Mouse (Mus musculus): ENCODE measurements around the gene Slc24a2.

Gene Slc24a2

GRCm38 (mm10) chr4:87229960-87230551, at the start of gene Slc24a2:
TSS of gene Slc24a2 (minus strand) at chr4:87230477.
- no peak for DNase-seq (ENCODE audit: low read depth, low spot score)

DNA sequence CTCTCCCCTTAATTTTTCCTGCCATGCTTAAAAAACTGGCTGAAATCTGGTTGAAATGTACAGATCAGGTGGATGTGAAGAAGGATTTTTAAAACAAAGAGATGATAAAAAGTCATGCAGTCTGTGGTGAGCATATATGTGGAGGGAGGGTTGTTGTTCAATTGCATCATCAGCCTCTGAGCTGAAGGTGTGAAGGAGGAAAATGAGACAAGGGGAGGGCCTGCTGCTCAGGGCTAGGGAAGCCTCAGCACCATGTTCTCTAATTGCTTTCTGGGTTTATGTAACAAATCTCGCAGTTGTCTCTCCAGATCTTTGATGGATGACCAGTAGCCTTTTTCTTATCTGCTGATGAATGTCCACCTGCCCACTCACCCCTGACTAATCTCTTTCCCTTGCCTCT, 44.5 kb upstream of the Slc24a2 start:
- DNase-seq (ENCODE audit: low read depth, low spot score): no peak

DNA sequence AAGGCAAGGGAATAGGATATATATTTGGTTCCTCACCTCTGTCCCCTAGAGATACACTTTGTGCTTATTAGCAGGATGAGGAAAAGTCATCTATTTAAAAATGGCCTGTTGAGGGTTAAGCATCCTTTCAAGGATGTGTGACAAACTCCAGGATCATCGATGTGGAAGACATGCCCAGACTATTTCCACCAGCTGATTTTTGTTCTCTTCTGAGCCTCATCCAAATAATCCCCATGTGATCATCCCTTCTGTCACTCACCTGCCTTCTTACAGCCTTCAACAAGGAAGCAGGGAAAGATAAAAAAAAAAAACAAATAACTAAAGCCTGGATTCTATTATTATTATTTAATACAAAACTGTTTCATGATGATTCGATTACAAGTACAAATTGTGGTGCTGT, 44.0 kb upstream of the Slc24a2 start:
- DNase-seq (ENCODE audit: low read depth, low spot score): no peak

DNA sequence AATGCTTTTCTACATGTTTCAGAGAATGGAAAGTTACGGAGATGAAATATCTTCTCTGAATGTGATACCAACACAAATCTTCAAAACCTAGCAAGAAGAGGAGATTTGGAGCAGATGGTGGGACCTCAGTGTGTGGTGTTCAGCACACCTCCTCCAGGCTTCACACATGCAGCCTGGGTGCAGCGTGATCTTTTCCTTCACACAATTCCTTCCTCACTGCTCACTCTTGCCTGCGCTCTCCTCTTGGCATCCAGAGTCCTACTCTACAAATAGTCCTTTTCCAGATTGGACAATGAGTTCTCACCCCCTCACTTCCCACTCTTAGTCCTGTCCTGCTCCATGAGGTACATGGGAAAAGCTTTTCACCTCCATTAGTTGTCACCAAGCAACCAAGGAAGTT, 43.2 kb upstream of the Slc24a2 start:
- DNase-seq (ENCODE audit: low read depth, low spot score): no peak

GRCm38 (mm10) chr4:87229224-87229959, 885 bp downstream of the Slc24a2 start:
- no peak for DNase-seq (ENCODE audit: low read depth, low spot score)

- no peak for DNase-seq (ENCODE audit: low read depth, low spot score)
Measured at GRCm38 (mm10) chr4:87221586-87221985, 8.7 kb downstream of the Slc24a2 start.

DNA sequence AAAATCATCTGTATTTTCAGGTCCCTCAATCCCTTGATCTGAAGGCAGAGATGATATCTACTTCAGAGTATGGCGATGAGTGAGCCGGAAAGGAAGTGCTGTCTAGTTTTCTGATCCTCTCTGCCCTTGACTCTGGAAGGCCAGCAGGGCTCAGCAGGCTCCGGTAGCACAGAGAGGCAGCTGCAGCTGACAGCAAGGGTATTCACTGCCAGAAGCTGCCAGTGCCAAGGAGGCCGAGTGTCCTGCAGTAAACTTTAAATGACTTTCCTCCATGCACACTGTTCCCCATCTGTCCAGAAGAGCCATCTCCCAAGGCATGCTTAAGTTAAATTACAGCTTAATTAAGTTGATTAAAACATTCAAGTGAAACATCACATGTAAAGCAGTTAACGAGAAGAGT, 12.1 kb downstream of the Slc24a2 start:
- no peak for DNase-seq (ENCODE audit: low read depth, low spot score)

GRCm38 (mm10) chr4:87211344-87211978, 18.8 kb downstream of the Slc24a2 start:
- no peak for DNase-seq (ENCODE audit: low read depth, low spot score)

DNA sequence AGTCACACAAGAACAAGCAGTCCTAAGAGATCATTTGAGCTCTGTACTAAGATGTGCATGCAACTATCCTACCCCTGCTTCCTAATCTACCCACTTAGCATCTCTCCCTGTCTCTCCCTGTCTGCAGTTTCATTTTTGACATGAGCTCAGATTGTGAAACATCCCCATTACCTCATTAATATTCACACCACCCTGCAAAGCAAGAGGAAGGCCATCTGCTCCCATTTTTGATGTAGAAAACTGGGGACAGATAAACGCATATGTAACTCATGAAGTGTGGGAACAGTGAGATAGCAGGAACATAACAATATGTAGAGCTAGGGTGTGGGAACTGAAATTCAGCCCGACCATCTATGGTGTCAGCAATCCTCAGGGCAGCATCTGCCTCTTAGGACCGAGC, 19.7 kb downstream of the Slc24a2 start:
- DNase-seq (ENCODE audit: low read depth, low spot score): no peak

DNA sequence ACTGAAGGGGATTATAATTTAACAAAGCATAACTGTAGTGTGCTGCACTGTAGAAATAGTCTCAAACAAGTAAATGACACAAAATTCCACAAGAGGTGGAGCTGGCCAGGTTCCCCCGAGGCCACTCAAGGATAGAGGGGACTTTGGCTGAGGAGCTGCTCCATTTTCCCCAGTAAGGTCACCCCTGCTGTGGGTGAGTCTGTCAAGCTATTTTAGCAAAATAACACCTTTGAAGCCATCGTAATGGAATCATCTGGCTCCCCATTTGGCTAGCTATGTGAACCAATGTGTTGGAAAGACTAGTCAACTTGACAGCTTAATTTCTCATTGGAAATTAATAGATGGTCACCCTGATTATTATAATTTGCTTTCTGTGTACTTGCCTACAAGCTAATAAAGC, 28.2 kb downstream of the Slc24a2 start:
- no peak for DNase-seq (ENCODE audit: low read depth, low spot score)

- DNase-seq (ENCODE audit: low read depth, low spot score): no peak
Measured at GRCm38 (mm10) chr4:87201229-87201628, 29.0 kb downstream of the Slc24a2 start.

DNA sequence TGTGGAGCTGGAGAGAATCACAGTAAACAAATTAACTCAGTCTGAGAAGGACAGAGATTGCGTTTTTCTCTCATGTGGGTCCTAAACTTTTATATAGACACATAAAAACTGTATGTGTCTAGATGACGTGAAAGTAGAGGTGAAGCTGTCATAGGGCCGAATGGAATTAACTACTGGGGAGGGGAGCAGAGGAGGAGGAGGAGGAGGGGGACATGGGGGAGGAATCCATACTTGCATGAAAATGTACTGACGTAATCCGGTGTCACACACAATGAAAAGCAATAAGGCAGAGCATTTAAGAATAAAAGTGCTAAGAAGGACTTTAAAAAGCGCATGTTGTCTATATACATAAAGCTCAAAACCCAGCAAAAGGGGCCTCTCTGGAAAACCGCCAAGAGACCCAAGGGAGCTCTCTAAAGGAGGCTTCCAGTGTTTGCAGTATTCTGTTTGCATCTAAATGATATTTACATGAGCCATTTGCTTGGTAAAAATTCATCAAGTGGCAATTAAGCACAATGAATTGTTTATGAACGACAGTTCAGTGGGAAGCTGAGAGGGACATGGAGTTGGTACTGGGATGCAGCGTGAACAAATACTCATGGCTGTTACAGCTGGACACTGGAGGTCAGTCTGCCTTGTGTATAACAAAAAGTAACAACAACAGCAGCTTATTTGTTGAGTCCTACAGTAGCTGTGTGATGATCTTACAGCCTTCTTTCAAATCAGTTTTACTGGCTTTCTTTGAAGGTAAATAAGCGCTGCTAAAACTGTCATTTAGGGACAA, 45.9 kb downstream of the Slc24a2 start:
- DNase-seq (ENCODE audit: low read depth, low spot score): no peak

DNA sequence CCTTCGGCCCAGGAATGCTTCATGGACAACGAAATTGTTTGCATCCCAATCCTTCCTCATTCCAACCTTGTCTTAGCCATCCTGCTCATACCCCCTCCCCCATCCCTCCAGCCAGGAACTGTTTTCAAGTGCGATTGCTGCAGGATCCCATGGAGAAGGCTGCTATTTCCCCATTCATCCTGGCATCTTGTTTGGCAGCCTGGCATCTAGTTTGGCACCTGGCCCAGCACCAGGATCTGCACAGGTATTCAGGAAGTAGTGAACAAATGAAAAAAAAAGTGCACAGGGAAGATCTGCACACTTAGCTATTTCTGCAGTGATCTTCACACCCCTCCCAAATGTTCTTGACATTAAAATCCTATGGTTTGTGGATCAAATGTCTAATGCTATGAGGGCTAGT, 53.2 kb downstream of the Slc24a2 start:
- DNase-seq (ENCODE audit: low read depth, low spot score): no peak

GRCm38 (mm10) chr4:87163945-87164344, 66.3 kb downstream of the Slc24a2 start:
- no peak for DNase-seq (ENCODE audit: low read depth, low spot score)

- no peak for DNase-seq (ENCODE audit: low read depth, low spot score)
Measured at GRCm38 (mm10) chr4:87158053-87158452, 72.2 kb downstream of the Slc24a2 start.

- DNase-seq (ENCODE audit: low read depth, low spot score): no peak
Measured at GRCm38 (mm10) chr4:87151990-87152389, 78.3 kb downstream of the Slc24a2 start.

DNA sequence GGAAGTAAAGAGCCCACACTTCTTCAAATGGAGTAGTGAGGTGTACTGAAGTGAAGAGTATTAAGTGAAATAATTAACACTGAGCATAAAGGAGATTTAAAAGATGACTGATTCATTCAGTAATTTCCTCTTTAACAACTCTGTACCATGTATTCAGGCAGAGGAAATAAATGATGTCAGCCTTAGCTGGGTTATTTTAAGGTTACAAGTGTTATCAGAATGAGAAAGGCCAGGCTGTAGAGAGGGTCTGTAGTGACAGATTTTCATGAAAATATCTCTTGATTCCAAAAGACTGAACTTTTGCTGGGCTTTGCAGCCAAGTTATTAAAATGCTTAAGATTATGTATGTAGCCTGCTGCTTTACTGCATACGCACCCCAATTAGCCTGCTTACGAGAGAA, 80.7 kb downstream of the Slc24a2 start:
- no peak for DNase-seq (ENCODE audit: low read depth, low spot score)

DNA sequence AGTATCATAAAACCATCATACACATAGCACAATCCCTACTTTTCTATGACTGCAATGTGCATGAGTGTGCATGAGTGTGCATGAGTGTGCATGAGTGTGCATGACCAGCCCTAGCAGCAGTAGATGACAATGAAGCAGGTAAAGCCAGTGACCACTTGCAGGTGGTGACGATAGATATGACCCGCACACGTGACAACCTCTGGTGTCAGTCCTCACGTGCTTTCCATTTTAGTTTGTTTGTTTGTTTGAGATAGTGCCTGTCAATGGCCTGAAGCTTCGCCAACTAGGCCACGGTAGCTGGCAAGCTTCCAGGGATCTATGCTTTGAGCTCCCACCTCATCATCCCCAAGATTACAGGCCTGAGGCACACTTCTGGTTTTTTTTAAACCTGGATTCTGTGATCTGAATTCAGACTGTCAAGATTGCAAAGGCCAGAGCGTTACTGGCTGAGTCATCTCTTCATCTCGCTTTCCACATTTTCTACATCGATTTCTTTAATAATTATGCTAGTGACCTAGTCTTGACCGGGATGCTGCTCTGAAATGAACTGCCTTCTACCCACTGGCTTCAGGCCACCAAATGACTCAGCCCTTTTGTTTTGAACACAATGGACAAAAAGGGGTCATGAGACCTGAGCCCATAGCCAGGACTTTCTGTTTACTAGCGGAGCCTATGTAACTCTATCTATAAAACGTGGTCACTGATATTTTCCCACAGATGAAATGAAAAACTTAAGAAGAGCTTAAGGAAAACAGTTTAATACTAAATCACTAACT, 88.5 kb downstream of the Slc24a2 start:
- DNase-seq (ENCODE audit: low read depth, low spot score): no peak

DNA sequence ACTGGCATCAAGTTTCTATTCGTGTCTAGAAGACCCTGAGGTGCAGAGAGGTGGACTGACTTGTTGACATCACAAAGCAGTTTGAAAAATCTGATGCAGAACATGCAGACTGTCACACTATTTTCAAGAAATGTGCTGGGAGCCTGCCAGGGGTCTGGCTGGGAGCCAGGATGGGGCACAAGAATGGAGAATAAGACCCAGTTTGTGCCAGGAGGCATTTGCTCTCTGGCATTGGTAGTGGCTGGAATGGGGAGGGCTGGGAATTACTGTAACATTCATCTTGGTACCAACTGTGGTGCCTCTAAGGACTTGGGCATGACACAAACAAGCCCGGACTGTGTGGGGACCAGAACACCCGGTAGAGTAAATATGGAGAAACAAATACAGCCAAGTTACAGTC, 89.4 kb downstream of the Slc24a2 start:
- no peak for DNase-seq (ENCODE audit: low read depth, low spot score)

DNA sequence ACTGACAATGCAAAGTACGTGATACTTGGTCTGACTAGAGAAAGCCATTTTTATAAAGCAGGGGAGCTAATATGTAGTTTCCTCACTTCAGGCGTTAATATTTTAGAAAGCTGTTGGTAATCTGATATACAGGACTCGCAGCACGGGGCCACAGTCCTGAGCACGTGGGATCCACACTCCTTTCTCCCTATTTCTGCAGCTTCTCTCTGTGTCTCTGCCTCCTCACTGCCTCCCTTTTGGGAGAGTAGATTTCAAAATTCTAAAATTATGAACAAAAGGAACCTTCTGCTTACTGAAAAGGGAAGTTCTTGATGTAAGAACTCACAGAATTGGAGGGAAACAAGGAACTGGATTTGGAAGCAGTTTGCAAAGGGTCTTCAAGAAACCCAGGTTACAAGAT, 97.8 kb downstream of the Slc24a2 start:
- no peak for DNase-seq (ENCODE audit: low read depth, low spot score)

GRCm38 (mm10) chr4:87126756-87127155, 103.5 kb downstream of the Slc24a2 start:
- DNase-seq (ENCODE audit: low read depth, low spot score): no peak

DNA sequence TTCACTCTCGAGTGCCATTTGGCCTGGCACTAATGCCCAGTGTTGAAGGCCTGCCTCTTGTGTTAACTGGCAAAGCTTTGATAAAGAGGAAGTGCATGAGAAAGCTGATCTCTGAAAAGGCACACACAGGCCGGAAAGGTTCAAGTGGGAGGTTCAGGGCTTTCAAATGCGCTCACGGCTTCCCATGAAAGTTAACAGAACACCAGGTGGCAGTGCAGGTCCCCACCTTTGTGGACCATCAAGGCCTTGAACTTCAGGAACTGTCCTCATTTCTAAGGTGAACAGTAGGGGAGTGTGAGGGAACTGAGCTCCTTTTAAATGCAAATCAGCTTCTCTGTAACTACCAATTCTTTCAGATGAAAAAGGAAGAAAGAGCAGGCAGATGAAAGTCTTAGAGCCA, 110.5 kb downstream of the Slc24a2 start:
- no peak for DNase-seq (ENCODE audit: low read depth, low spot score)
